Mouse (Mus musculus) heart, adult 8-10 months (tissue): Measurements from ENCODE around the gene Ehbp1. TPM values are rescaled to one million over a fixed set of nuclear protein-coding genes. Genes with fewer than 3 reads are reported as not detected.

Experiments used
- DNase-seq: peaks from one replicate; pipeline ENCODE4 v3.0.0; 2022; ENCODE audit warnings: low spot score
- total RNA-seq, 4 experiments: library from RNA; stranded (reverse); gene quantifications; 2 replicates each; pipeline ENCODE4 v1.2.4; 2022

The Ehbp1 gene
- total RNA-seq, 4 experiments from 2014 or later: 107 to 167 (median 129) TPM

DNA sequence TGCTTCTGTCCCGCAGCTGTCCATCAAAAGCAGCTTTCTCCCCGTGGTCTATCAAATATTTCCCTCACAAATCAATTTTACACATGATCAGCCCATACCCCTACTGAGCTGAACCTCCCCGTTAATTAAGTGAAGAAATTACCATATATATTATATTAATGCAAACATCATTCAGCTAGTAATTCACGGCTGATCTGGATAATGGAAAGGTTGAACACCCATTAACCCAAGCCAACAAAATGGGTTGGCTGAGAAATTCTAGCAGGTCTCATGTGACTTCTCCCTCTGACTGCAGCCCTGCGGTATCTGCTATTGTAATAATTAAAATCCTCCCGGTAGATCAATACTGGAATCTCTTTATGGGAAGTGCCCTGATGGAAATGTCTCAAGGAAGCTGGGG lies 286.2 kb downstream of the Ehbp1 start:
- DNase-seq: no peak

DNA sequence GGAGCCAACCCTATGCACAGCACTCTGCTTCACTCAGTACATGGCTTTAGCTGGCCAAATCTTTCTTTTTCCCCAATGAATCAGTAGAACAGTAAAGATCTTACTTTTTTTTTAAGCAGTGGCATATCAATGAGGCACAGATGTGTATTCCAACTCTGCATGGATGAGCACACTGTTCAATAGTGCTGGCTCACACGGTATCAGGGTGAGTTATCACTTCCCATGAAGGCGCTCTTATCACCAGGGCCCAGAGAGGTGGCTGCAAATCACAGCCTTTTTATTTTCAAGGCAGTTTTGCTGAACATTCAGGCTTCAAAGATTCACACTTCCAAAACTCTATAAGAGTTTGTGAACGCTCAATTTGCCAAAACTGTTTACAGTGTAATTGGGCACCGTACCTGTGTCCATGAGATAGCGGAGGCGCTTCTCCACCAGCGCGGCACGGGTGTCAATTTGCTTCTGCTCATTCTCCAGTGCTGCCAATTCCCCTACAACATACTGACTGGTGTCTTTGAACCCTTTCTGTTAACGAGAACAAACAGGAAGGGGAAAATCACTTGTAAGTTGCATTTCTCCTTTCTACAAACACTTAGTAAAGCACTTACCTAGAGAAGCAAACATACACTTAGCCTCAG lies 288.9 kb downstream of the Ehbp1 start:
- DNase-seq: no peak

DNA sequence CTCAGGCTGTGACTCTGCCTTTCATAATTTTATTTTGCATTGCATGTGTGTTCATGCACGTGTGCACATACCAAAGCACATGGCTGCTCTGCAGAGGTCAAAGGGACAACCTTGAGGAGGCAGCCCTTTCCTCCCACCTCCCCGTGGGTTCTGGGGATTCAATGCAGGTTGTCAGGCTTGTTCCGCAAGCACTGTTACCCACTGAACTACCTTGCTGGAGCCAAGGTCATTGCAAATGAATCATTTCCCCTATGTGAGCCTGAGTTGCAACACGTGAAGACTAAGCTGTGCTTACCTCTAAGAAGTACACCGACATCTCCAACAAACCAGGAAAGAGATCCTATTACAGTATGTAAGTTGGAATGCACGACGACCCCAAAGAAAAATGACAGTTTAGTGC lies 291.2 kb downstream of the Ehbp1 start:
- DNase-seq: no peak

DNA sequence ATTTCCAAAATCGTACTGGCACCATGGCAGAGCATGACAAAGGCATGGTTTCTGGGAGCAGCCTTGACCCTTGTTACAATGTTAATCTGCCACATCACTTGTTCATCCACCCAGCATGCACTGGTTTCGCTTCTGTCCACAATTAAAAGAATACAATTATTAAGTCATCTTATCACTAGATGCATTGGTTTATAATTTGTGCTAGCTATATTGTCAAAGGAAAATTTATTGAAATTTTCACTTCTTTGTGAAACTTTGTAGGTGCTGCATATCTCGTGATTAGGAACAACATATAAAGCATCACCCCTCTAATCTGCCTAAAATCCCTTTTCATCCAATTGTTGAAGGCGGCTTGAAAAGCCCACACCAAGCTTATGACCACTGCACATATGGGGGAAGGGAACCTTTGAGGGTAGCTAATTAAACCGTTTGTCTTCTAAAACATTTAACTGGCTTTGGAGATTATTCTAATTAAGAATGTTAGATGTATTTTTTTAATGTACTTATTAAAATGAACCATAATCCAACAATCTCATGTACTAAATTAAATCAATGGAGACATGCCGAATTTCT lies 302.2 kb downstream of the Ehbp1 start:
- DNase-seq: no peak

DNA sequence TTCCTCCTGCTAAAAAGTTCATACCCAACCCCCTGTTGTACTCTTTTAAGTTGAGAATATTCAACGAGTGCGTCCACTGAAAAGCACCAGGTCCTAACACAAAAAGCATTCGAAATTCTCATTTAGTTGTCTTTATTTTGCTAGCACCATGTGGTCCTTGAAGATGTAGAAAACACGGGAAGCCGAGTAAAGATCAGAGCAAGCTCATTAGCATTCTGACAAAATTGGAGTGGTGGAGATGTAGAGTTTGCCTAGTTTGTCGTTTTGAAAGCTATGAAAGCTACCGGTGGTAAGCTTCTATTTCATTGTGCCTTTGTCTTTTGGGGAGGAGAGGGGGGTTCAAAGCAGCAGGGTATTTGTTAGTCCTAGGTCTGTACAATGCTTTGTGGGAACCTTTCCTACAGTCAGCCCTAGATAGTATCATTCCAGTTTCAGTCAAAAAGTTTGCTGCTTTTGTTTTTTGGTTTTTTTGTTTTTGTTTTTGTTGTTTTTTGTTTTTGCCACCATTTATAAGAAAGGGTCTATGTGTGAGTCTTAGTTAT lies 307.5 kb downstream of the Ehbp1 start:
- no peak for DNase-seq

DNA sequence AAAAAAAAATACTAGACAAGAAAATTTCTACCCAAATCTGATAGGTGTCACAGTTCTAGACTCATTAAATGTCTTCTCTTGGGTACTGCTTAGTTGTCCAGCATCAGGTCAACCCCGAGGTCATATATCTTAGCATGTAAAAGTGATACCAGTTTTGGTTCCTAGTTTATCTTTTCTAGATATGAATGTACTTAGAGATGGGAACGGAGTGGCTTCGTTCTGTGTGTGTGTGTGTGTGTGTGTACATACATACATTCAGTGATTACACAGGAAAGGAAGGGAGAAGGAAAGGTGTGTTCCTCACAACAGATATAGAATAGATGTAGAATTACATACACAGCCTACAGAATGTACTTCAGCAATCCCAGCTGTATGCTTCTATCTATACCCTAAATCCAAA lies 308.5 kb downstream of the Ehbp1 start:
- DNase-seq: no peak

DNA sequence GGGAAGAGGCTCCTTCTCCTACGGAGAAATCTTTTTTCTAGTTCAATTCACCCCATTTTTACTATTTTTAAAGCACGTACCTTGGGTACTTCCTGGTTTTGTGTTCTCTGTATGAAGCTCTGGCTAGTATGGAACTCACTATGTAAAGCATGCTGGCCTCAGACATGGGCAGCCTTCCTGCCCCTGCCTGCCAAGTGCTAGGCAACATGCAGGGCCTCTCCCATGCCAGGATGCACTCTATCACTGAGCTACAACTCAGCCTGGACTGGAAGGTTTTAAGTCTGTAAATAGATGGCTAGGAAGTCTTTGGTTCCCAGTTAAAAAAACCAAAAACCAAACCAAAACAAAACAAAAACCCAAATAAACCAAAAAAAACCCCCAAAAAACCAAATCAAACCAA lies 321.5 kb downstream of the Ehbp1 start:
- DNase-seq: no peak

DNA sequence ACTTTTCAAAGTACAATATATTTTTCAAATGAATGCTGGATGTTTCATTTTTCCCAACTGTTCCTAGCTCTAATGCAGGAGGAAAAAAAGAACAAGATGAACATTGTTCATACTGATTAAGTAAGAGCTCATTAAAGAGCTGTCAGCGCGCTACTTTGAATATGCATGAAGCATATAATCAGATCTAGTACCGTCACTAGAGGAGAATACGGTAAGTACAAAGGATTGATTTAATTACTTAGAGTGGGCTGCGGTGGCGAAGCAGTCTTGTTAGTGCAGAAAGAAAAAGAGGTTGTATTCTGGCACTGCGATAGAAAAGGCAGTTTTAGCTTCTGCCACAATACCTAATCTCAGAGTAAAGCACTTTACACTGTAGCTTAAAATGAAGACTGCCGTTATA lies 324.6 kb downstream of the Ehbp1 start:
- no peak for DNase-seq

DNA sequence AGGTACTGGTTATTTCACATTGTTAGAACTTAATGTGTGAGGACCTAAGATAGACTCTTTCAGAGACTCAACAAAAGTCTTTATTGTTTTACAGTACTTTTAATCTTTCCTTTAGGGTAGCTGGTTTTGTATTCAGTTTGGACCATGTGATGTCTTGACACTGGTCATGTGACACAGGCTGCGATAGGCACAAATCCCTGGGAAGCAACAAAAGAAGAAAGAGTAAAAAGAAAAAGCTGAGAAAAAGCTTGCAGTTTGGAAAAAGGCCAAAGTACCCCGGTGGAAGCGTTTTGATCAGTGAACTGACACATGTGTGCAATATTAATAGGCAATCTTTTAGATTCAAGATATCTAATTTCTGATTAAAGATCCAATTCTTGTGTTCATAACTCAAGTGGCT lies 325.8 kb downstream of the Ehbp1 start:
- DNase-seq: no peak

DNA sequence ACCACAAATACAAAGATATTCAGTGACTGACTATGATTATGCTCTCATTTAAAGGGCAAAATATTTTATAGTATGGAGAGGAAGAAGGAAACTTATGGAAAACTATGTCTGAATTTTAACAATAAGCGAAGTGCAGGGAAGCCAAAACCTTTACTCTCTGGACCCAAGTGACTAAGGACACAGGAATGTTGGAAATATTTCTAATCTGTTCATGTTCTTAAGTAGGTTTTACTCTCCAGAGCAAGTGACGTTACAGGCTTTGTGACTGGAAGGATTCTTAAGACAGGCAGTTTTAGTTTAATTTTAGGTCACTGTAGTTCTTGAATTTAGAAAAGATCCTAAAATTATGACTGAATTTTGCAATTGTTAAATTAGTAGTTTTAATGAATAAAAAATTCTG lies 333.3 kb downstream of the Ehbp1 start:
- DNase-seq: no peak

DNA sequence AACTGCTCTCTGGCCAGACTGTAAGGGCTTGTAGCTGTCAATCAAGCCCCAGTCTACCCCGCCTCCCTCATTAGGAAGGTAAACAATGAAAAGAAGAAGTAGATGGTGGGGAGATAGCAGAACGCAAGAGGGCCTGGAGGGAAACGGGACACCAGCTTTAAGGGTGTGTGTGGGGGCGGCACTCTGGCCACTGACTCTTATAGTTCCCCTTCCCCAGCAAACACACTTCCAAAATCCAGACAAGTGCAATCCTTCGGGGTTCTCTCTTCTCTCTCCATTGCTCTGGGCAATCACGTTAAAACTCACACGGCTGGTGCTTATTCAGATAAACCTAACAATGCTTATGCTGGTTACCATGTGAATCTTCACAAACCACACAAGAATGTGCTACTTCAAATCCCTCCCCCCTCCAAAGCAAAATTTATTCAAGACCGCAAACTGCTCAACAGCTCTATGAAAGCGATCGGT lies 333.9 kb downstream of the Ehbp1 start:
- no peak for DNase-seq

DNA sequence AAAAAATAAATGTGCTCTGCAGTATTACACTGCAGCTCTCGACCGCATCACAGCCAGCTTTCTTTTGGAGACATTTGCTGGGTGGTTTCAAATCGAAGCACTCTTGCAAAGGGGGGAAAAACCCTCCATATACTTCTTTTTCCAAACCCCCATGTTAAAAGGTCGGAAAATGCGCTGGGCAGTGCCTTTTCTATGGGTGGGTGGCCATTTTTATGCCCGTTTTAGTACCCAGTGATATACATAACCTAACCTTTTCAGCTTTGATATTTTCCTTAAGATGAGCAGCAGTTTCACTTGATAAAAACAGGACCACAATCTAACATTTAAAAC lies 334.3 kb downstream of the Ehbp1 start:
- DNase-seq: no peak

DNA sequence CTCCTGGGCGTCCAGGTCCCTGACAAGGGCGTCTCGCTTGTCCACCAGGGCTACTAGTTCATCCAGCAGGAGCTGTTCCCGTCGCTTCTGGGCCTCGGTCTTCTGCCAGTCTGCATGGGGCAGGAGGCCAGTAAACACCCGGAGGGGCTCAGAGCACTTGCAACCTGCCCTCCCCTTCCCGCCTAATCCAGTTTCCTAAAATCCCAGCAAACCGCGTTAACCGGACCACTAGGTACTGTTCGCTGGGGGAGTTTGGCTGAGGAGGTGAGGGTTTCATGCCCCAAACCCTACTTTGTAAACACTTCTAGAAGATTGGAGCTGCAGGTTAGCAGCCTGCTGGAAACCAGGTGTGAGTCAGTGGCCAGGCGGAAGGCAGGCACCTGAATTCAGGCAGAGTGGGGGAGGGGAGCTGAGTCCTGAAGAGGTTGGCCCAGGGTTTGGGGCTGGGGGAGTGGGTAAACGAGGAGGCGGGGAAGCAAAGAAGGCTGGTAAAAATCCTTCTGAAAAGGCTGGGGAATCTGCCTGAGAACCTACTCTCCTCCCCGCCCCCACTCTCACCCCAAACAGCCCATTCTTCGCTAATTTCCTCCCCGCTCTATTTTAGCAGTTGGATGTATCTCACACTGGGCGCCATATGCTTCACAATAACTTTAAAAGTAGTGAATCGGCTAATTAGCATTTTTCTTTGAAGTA lies 334.9 kb downstream of the Ehbp1 start:
- DNase-seq: no peak

DNA sequence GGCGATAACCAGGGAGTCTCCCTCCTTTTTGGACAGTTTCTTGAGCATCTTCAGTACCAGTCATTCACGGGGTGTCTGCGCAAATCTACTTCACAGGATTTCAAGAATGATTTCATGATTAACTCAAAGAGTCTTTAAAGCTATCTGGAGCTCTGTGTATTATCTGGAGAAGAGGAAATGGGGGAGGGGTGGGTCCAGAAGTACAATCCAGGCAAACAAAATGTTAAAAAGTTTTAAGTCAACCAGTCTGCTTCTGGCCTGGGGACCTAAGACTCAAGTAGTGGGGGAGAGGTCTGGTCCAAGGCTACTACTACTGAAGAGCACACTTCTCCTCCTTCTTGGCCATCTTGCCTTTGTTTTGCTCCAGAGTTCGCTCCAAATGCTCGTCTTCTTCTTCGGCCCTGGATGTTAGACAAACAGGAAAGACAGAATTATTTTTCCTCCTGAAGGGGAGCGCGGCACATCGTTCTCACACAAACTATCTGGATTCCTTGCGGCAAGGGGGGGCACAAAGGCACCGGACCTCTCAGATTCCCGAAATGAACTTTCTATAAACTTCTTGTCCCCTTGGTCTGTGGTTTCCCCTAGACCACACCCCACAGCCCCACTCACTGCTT lies 335.5 kb downstream of the Ehbp1 start:
- DNase-seq: no peak

DNA sequence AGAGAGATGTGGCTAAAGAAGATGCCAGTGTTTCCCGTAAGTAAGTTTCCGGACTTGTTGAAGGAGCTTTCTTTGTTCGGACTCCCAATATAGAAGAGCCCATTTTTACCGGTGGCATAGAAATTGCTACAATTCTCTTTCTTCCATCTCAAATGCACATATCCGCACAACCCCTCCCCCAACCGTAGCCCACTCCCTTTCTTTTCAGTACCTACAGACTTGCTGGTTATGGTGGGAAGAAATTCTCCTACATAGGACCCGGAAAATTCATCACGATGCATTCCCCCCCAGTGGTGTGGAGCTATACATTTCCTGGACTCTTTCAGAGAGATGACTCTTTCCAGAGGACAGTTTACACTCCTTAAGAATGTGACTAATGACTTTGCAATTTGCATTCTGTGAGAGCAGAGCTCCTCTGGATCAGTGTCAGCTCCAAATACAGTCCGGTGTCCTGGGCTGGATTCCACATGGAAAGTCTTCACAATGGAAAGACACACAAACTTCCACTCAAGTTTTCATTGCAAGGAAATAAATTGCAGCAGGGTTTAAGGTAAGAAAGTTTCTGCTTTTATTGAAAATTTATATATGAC lies 336.7 kb downstream of the Ehbp1 start:
- no peak for DNase-seq

DNA sequence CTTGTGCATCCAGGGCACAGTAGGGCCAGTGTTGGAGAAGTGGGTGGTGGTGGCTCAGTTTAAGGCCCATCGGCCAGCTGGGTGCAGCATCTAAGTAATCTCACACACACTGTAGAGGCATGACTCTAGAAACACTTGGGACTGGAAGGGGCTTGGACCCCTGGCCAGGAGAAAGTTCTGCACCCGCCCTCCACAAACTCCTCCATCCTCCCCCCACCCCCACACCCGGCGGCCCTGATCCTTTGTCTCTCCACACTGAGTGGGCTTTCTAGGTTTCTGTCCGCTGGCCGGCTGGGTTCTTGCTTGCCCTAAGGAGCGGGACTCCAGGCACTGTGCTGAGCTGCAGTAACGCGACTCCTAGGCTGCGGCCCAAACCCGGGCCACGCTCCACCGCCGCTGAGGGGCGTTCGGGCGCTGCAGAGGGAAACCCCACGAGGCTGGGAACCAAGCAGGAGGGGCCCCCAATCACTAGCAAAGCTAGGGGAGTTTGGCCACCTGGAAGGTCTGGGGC lies 337.7 kb downstream of the Ehbp1 start:
- DNase-seq: no peak

DNA sequence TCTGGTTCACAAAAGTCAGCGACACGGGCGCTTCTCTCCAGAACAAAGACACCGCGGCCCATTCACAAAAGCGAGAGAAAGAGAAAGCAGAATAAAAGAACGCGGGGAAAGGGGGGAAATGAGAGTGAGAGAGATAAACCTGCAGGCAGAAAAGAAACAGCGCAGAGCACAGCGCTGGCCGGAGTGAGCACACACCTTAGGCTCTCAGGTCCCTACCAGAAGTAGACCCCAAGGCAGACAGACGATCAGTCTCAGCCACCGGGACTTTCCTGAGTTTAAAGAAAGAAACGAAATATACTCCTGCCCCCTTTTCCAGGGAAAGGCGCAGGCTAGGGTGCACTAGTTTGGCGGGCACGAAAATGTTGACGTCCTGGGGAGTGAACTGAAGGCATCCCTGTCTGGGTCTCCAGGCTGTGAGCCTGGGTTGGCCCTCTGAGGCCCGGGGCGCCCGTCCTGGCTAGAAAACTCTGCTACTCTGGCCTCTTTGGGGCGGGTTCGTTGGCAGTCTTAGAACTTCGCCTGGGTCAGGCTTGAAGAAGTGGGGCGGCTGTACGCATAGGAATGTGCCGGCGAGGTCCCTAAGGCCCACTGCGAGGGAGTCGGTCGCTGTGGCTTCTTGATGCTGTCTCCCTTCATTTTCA lies 338.6 kb downstream of the Ehbp1 start:
- no peak for DNase-seq

DNA sequence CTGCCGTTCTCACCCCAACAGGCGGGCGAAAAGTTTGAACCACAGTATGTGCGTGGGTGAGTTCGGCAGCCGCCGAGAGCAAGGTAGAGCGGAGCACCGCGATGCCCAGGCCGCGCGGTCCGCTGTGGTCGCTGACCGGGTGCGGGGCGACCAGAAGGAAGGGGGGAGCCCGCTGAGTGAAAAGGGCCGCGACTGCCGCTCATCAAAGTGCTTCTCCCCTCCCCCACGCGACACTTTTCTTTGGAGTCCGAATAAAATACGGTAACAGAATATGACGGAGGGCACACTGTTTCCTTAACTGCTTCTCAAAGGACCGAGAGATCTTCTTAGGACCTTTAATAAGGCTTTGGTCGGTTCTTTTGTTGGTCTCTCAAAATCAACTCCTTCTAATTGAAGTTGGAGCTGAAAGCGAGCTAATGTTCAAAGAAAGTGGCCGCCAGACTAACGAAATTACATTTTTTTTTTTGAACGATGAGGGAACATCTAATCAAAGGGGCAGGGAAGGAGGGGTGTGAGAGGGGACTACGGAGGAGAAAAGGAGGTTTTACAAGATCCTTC lies 339.2 kb downstream of the Ehbp1 start, which contains the start of gene Otx1:
TSS of gene Otx1 (minus strand) at position 115 of the 558 bp plus-strand sequence.
- DNase-seq: no peak

DNA sequence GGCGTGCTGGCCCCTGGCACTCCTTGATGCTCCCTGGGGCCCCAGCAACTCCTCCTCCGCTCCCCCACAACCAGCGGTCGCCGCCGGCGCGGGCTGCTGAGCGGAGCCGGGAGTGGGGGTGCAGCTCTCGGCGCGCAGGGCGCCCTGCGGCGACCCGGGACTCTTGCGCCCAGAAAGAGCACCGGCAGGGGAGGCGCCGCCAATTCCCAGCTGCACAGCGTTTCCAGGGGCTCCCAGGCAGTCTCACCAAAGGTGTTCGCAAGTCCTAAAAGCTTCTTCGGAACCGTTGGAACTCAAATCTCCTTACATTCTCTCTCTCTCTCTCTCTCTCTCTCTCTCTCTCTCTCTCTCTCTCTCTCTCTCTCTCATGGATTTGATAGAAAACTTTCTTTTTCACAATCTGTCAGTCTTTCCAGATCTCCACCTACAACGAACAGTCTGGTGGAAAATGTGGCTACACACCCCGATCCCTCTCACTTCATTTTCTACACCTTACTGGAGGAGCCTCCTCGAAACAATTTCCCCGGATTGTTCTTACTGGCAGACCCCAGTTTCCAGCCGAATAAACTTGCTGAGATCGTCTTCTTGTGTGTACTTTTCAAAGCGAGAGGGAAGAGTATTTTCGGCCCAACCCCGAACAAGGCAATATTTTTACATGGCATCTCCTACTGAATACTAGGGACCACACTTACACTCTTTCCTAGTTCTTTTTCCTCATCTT lies 339.9 kb downstream of the Ehbp1 start:
- no peak for DNase-seq

DNA sequence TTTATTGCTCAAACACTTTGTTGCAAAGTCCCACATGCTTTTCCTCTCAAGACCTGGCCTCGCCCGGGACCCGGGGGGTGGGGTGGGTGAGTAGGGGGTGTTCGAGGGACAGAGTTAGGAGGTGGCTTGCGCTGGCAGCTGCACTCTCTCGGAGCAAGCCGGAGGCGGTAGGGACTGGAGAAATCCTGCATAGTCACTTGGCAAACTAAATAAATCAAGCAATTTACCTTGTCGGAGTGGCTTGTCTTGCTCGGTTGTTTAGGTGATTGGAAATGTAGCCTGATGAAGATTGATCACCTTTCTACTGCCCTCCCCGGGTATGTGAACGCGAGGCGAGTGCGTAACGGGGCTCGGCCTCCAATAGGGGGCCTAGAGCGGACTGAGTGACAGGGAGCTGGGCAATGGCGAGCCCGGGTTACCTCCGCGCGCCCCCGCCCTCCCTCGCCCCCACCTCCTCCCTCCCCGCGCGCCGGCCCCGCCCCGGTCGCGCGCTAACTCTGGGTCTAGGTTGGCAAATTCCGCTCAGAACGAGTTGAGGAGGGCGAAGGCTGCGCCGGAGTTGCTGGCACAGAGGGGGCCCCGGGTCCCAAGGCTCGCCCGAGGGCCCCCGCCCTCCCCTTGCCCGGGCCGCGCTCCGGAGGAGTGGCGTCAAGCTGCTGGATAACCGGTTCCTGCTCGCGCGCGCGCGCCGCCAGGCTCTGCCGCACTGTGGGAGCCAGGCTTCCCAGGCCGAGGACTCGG lies 340.6 kb downstream of the Ehbp1 start:
- no peak for DNase-seq
